Mouse (Mus musculus) kidney, postnatal 0 days (tissue): ENCODE measurements at regions not wholly inside any gene's neighbourhood (a gene's known extent, or its start where the extent isn't known, plus 50 kb on each side); places are given as distances from the start of the nearest gene placed in this dataset.

ENCODE experiments used
- ATAC-seq: fragments of 200-750 bp; cut with Nextera tagmentation; replicated peaks from 2 replicates; pipeline ENCODE4 v1.8.0; 2017; ENCODE audit warnings: low read depth, moderate number of reproducible peaks, moderate TSS enrichment, moderate library complexity; ENCODE audit not compliant: low FRiP score
- DNase-seq: peaks from one replicate; pipeline ENCODE4 v3.0.0-alpha.2; 2016; ENCODE audit warnings: low spot score
- H3K27ac ChIP-seq: fragments of 300-500 bp; sonication (generic); 2 replicates; pipeline ENCODE4 v1.5.1; 2014; ENCODE audit warnings: mild to moderate bottlenecking
- H3K27me3 ChIP-seq: fragments of 300-500 bp; sonication (generic); 2 replicates; pipeline ENCODE4 v1.6.1; 2014; ENCODE audit warnings: low read length, mixed read lengths; ENCODE audit not compliant: insufficient read depth
- H3K36me3 ChIP-seq: fragments of 300-500 bp; sonication (generic); 2 replicates; pipeline ENCODE4 v1.6.1; 2014; ENCODE audit warnings: low read length, mixed read lengths; ENCODE audit not compliant: insufficient read depth
- H3K4me1 ChIP-seq: fragments of 300-500 bp; sonication (generic); replicated peaks from 2 replicates; pipeline ENCODE4 v1.6.1; 2014; ENCODE audit warnings: antibody characterized with exemption, low read length, mixed read lengths; ENCODE audit not compliant: insufficient read depth
- H3K4me2 ChIP-seq: fragments of 300-500 bp; sonication (generic); 2 replicates; pipeline ENCODE4 v1.6.1; 2014; ENCODE audit warnings: mild to moderate bottlenecking, low read length, moderate library complexity, mixed read lengths
- H3K4me3 ChIP-seq: fragments of 300-500 bp; sonication (generic); replicated peaks from 2 replicates; pipeline ENCODE4 v1.5.1; 2014; ENCODE audit warnings: low read depth, low read length
- H3K9ac ChIP-seq: fragments of 300-500 bp; sonication (generic); 2 replicates; pipeline ENCODE4 v1.6.1; 2014; ENCODE audit warnings: low read depth, low read length
- H3K9me3 ChIP-seq: fragments of 300-500 bp; sonication (generic); replicated peaks from 2 replicates; pipeline ENCODE4 v1.6.1; 2016; ENCODE audit warnings: low read length, inconsistent platforms, mixed read lengths
- CTCF ChIP-seq: IDR thresholded peaks from 2 replicates; pipeline ENCODE4 v1.5.1; 2016; ENCODE audit warnings: antibody characterized with exemption, low read depth, mild to moderate bottlenecking, moderate library complexity
- WGBS: fragments of 180-500 bp; shearing (Covaris S2); extraction: QIAGEN DNeasy Blood & Tissue Kit; methylation state at CpG from one replicate; pipeline ENCODE4 v1.1.7; 2014; 5-methylcytosine and 5-hydroxymethylcytosine counted together

GRCm38 (mm10) chr15:86751436-86752136, 537.3 kb downstream of the Tbc1d22a start:
- ATAC-seq (no peak), DNase-seq (no peak)
- Histone ChIP-seq H3K9ac (no peak overlapping the region), H3K4me1 (no peaks in the 10 kb centered on the region), H3K27me3 (no peaks in the 10 kb centered on the region), H3K9me3 (no peaks in the 10 kb centered on the region), H3K4me2 (no peak overlapping the region), H3K27ac (no peak overlapping the region), H3K4me3 (no peak overlapping the region), H3K36me3 (no peaks in the 10 kb centered on the region)
- TF ChIP-seq CTCF = no peak
- 65% methylated on average over 10 of the region's 10 CpGs for WGBS

- no peaks in the 10 kb centered on the region for H3K9me3 ChIP-seq
- H3K4me2 ChIP-seq = no peak overlapping the region
- H3K27ac ChIP-seq = no peak overlapping the region
- 81% methylated on average over 10 of the region's 10 CpGs for WGBS
- H3K36me3 ChIP-seq = no peaks in the 10 kb centered on the region
- DNase-seq (no peak), ATAC-seq (no peak)
- H3K4me3 ChIP-seq = no peak overlapping the region
- H3K9ac ChIP-seq = no peak overlapping the region
- H3K27me3 ChIP-seq = no peaks in the 10 kb centered on the region
- no peaks in the 10 kb centered on the region for H3K4me1 ChIP-seq
- TF ChIP-seq CTCF = no peak
Measured at GRCm38 (mm10) chr15:86763581-86764375, 549.5 kb downstream of the Tbc1d22a start.

- ATAC-seq (no peak), DNase-seq (no peak)
- no peak overlapping the region for H3K9ac ChIP-seq
- H3K9me3 ChIP-seq = no peaks in the 10 kb centered on the region
- no peak overlapping the region for H3K4me2 ChIP-seq
- no peak overlapping the region for H3K4me3 ChIP-seq
- H3K36me3 ChIP-seq = no peaks in the 10 kb centered on the region
- no peaks in the 10 kb centered on the region for H3K27me3 ChIP-seq
- WGBS = 92% methylated on average over 2 of the region's 2 CpGs
- TF ChIP-seq CTCF = no peak
- no peak overlapping the region for H3K27ac ChIP-seq
- H3K4me1 ChIP-seq = no peaks in the 10 kb centered on the region
Measured at GRCm38 (mm10) chr15:86767623-86768022, 553.4 kb downstream of the Tbc1d22a start.

- Histone ChIP-seq H3K9ac (no peak overlapping the region), H3K9me3 (no peaks in the 10 kb centered on the region), H3K4me1 (no peaks in the 10 kb centered on the region), H3K36me3 (no peaks in the 10 kb centered on the region), H3K4me3 (no peak overlapping the region), H3K4me2 (no peak overlapping the region), H3K27ac (no peak overlapping the region), H3K27me3 (no peaks in the 10 kb centered on the region)
- DNase-seq (no peak), ATAC-seq (no peak)
- 73% methylated on average over 7 of the region's 7 CpGs for WGBS
- no peak for TF ChIP-seq CTCF
Measured at GRCm38 (mm10) chr15:86773041-86773440, 558.8 kb downstream of the Tbc1d22a start.

GRCm38 (mm10) chr15:86777998-86778397, 563.7 kb downstream of the Tbc1d22a start:
- no peak for TF ChIP-seq CTCF
- Histone ChIP-seq H3K4me1 (no peaks in the 10 kb centered on the region), H3K27me3 (no peaks in the 10 kb centered on the region), H3K4me2 (no peak overlapping the region), H3K36me3 (no peaks in the 10 kb centered on the region), H3K9me3 (no peaks in the 10 kb centered on the region), H3K27ac (no peak overlapping the region), H3K4me3 (no peak overlapping the region), H3K9ac (no peak overlapping the region)
- ATAC-seq = no peak
- no peak for DNase-seq
- 41% methylated on average over 11 of the region's 11 CpGs for WGBS

GRCm38 (mm10) chr15:86781160-86781559, 566.9 kb downstream of the Tbc1d22a start:
- H3K4me3 ChIP-seq = no peak overlapping the region
- H3K9me3 ChIP-seq = no peaks in the 10 kb centered on the region
- H3K4me2 ChIP-seq = no peak overlapping the region
- DNase-seq (no peak), ATAC-seq (no peak)
- H3K9ac ChIP-seq = no peak overlapping the region
- WGBS = 93% methylated on average over 11 of the region's 11 CpGs
- H3K27me3 ChIP-seq = no peaks in the 10 kb centered on the region
- no peak overlapping the region for H3K27ac ChIP-seq
- no peak for TF ChIP-seq CTCF
- H3K36me3 ChIP-seq = no peaks in the 10 kb centered on the region
- H3K4me1 ChIP-seq = no peaks in the 10 kb centered on the region
